Mouse (Mus musculus) CD4-positive, CD25-positive, alpha-beta regulatory T cell, adult 9 weeks (primary cell): ENCODE data around the gene Timm17b. TPM values are rescaled to one million over a fixed set of nuclear protein-coding genes. Genes with fewer than 3 reads are reported as not detected.

ENCODE experiments used
- polyA plus RNA-seq: library from polyadenylated mRNA; unstranded; fragments of 100-300 nt; shearing (Covaris generic); gene quantifications from one replicate; pipeline ENCODE4 v1.2.1, GENCODE M21; 2017

Timm17b gene
- polyA plus RNA-seq = 174 TPM

GRCm38 (mm10) chrX:7898880-7899874, at the start of gene Timm17b, which contains the start of gene Pqbp1:
Gene Timm17b (plus strand): TSS chrX:7899357.
Gene Pqbp1 (minus strand): TSS chrX:7899269.

GRCm38 (mm10) chrX:7878007-7878419, 21.1 kb upstream of the Timm17b start, which contains the start of gene Pim2:
Gene Pim2 (plus strand): TSS chrX:7878262.

GRCm38 (mm10) chrX:7883841-7884567, 15.2 kb upstream of the Timm17b start, which contains the start of gene Slc35a2:
Gene Slc35a2 (plus strand): TSS chrX:7884028.

GRCm38 (mm10) chrX:7907735-7908134, 8.6 kb downstream of the Timm17b start, which contains the start of gene Gm10491:
Gene Gm10491 (minus strand): TSS chrX:7907835.

GRCm38 (mm10) chrX:7909242-7909641, 10.1 kb downstream of the Timm17b start, which contains the start of gene Gm10490:
Gene Gm10490 (plus strand): TSS chrX:7909542.

GRCm38 (mm10) chrX:7919601-7920383, 20.6 kb downstream of the Timm17b start, which contains the start of gene Pcsk1n:
Gene Pcsk1n (plus strand): TSS chrX:7919822.

GRCm38 (mm10) chrX:7928270-7928790, 29.2 kb downstream of the Timm17b start, which contains the start of gene Eras:
Gene Eras (minus strand): TSS chrX:7928607.

GRCm38 (mm10) chrX:7947108-7947899, 48.1 kb downstream of the Timm17b start, which contains the start of gene Hdac6:
Gene Hdac6 (minus strand): TSS chrX:7947889.

Other genes starting within 250 kb of the Timm17b start
- gene Prickle3, start 242.1 kb upstream of the Timm17b start, polyA plus RNA-seq = 37.0 TPM
- gene Plp2, start 228.0 kb upstream of the Timm17b start, polyA plus RNA-seq = 120 TPM
- gene Magix, start 218.1 kb upstream of the Timm17b start, polyA plus RNA-seq = not detected
- 78.4 TPM for gene Gpkow, start 202.2 kb upstream of the Timm17b start, polyA plus RNA-seq
- 81.1 TPM for gene Wdr45, start 185.0 kb upstream of the Timm17b start, polyA plus RNA-seq
- gene Gm45208, start 177.1 kb upstream of the Timm17b start, polyA plus RNA-seq = 1.1 TPM
- 37.5 TPM for gene Praf2, start 170.9 kb upstream of the Timm17b start, polyA plus RNA-seq
- 0.45 TPM for gene Ccdc120, start 148.5 kb upstream of the Timm17b start, polyA plus RNA-seq
- 43.5 TPM for gene Tfe3, start 136.8 kb upstream of the Timm17b start, polyA plus RNA-seq
- gene Gripap1, start 109.6 kb upstream of the Timm17b start, polyA plus RNA-seq = 122 TPM
- gene Kcnd1, start 77.1 kb upstream of the Timm17b start, polyA plus RNA-seq = 1.3 TPM
- 16.1 TPM for gene Otud5, start 58.0 kb upstream of the Timm17b start, polyA plus RNA-seq
- gene Pim2, start 21.1 kb upstream of the Timm17b start, polyA plus RNA-seq = 61.9 TPM
- gene Slc35a2, start 15.3 kb upstream of the Timm17b start, polyA plus RNA-seq = 45.5 TPM
- gene Pqbp1, start 88 bp upstream of the Timm17b start, polyA plus RNA-seq = 174 TPM
- not detected for gene Gm10491, start 8.5 kb downstream of the Timm17b start, polyA plus RNA-seq
- not detected for gene Gm10490, start 10.2 kb downstream of the Timm17b start, polyA plus RNA-seq
- not detected for gene Pcsk1n, start 20.5 kb downstream of the Timm17b start, polyA plus RNA-seq
- not detected for gene Eras, start 29.2 kb downstream of the Timm17b start, polyA plus RNA-seq
- gene Hdac6, start 48.5 kb downstream of the Timm17b start, polyA plus RNA-seq = 21.7 TPM
- 49.0 TPM for gene Gata1, start 78.7 kb downstream of the Timm17b start, polyA plus RNA-seq
- gene Glod5, start 119.1 kb downstream of the Timm17b start, polyA plus RNA-seq = not detected
- gene Suv39h1, start 175.4 kb downstream of the Timm17b start, polyA plus RNA-seq = 27.3 TPM
- gene Was, start 191.1 kb downstream of the Timm17b start, polyA plus RNA-seq = 106 TPM
- 29.1 TPM for gene Wdr13, start 233.5 kb downstream of the Timm17b start, polyA plus RNA-seq
- gene Rbm3, start 246.5 kb downstream of the Timm17b start, polyA plus RNA-seq = 775 TPM